Mouse (Mus musculus) cerebellum, adult 2 months (tissue): Measurements from ENCODE around the gene Cdkl3.

Experiments used
- CTCF ChIP-seq: fragments of 200-500 bp; IDR thresholded peaks from 2 replicates; pipeline ENCODE4 v1.5.1; 2011; ENCODE audit warnings: low read depth, mild to moderate bottlenecking, control low read depth, low read length, moderate library complexity, borderline replicate concordance; ENCODE audit not compliant: insufficient read depth
- POLR2A ChIP-seq: fragments of 200-500 bp; IDR thresholded peaks from 2 replicates; pipeline ENCODE4 v1.6.1; 2011; ENCODE audit warnings: low read length, control low read depth, borderline replicate concordance; ENCODE audit not compliant: insufficient read depth

- TF ChIP-seq CTCF (no peak), POLR2A (no peak)
Observed at GRCm38 (mm10) chr11:51957760-51958159, 46.3 kb upstream of the Cdkl3 start.
